Mouse (Mus musculus): ENCODE measurements around the gene Prap1.
"Not testable (repeated sequence)": the region's sequence is repeated elsewhere in the genome, so short reads cannot be mapped to it uniquely, and the experiment has no call there.

Prap1 gene

GRCm38 (mm10) chr7:140090601-140091000, 2.6 kb upstream of the Prap1 start:
- no peak for DNase-seq

- no peak for DNase-seq
Observed at GRCm38 (mm10) chr7:140094954-140095353, 1.8 kb downstream of the Prap1 start.

- DNase-seq, result peak; percentile 87 to 90
Observed at GRCm38 (mm10) chr7:140095556-140095955, 2.4 kb downstream of the Prap1 start.

GRCm38 (mm10) chr7:140096055-140096454, 2.9 kb downstream of the Prap1 start:
- DNase-seq, result no peak

GRCm38 (mm10) chr7:140098466-140098865, 5.3 kb downstream of the Prap1 start:
- no peak for DNase-seq

- no peak for DNase-seq
Observed at GRCm38 (mm10) chr7:140101498-140101897, 8.3 kb downstream of the Prap1 start.

GRCm38 (mm10) chr7:140101993-140102860, 9.0 kb downstream of the Prap1 start, which contains the start of gene Fuom:
Gene Fuom (minus strand): TSS chr7:140102441.
- DNase-seq, result peak; percentile 91 to 92

GRCm38 (mm10) chr7:140104009-140104408, 10.8 kb downstream of the Prap1 start:
- DNase-seq, result no peak

GRCm38 (mm10) chr7:140111943-140112342, 18.7 kb downstream of the Prap1 start:
- no peak for DNase-seq

- DNase-seq, result peak; percentile 76 to 79
Observed at GRCm38 (mm10) chr7:140115583-140116328, 22.6 kb downstream of the Prap1 start, which contains the start of gene Paox. Gene Paox (plus strand): TSS chr7:140115799.

GRCm38 (mm10) chr7:140116329-140117054, 23.3 kb downstream of the Prap1 start, which contains the start of gene Echs1:
Gene Echs1 (minus strand): TSS chr7:140116476.
- DNase-seq, result peak; percentile 93 to 94

GRCm38 (mm10) chr7:140120484-140120883, 27.3 kb downstream of the Prap1 start:
- DNase-seq, result no peak

GRCm38 (mm10) chr7:140121338-140121910, 28.2 kb downstream of the Prap1 start:
- DNase-seq, result no peak

GRCm38 (mm10) chr7:140122765-140123164, 29.6 kb downstream of the Prap1 start:
- DNase-seq, result no peak

- DNase-seq, result no peak
Observed at GRCm38 (mm10) chr7:140124382-140124781, 31.2 kb downstream of the Prap1 start.

- DNase-seq, result peak; percentile 95 to 96
Observed at GRCm38 (mm10) chr7:140125278-140126021, 32.3 kb downstream of the Prap1 start.

- no peak for DNase-seq
Observed at GRCm38 (mm10) chr7:140126022-140126350, 32.8 kb downstream of the Prap1 start.

GRCm38 (mm10) chr7:140126934-140127333, 33.7 kb downstream of the Prap1 start:
- DNase-seq, result no peak

- DNase-seq, result no peak
Observed at GRCm38 (mm10) chr7:140127911-140128310, 34.7 kb downstream of the Prap1 start.

GRCm38 (mm10) chr7:140132184-140132583, 39.0 kb downstream of the Prap1 start:
- not testable (repeated sequence) for DNase-seq

- not testable (repeated sequence) for DNase-seq
Observed at GRCm38 (mm10) chr7:140134033-140134432, 40.8 kb downstream of the Prap1 start.
